Mouse (Mus musculus) forebrain, embryonic 10.5 days (tissue): ENCODE results near the gene Fam167b. TPM values are rescaled to one million over a fixed set of nuclear protein-coding genes. Genes with fewer than 3 reads are reported as not detected.

ENCODE experiments used
- DNase-seq: peaks from one replicate; pipeline ENCODE4 v3.0.0-alpha.2; 2017; ENCODE audit warnings: low spot score; ENCODE audit errors: extremely low spot score
- H3K27ac ChIP-seq: fragments of 300-500 bp; sonication (generic); 2 replicates; pipeline ENCODE4 v1.5.1; 2016; ENCODE audit warnings: mild to moderate bottlenecking
- H3K27me3 ChIP-seq: fragments of 300-500 bp; sonication (generic); 2 replicates; pipeline ENCODE4 v1.6.1; 2016; ENCODE audit warnings: mild to moderate bottlenecking; ENCODE audit not compliant: poor library complexity, severe bottlenecking
- H3K36me3 ChIP-seq: fragments of 300-500 bp; sonication (generic); replicated peaks from 2 replicates; pipeline ENCODE4 v1.6.1; 2016; ENCODE audit warnings: mild to moderate bottlenecking, moderate library complexity
- H3K4me1 ChIP-seq: fragments of 300-500 bp; sonication (generic); 2 replicates; pipeline ENCODE4 v1.6.1; 2016
- H3K4me3 ChIP-seq: fragments of 300-500 bp; sonication (generic); 2 replicates; pipeline ENCODE4 v1.5.1; 2016; ENCODE audit warnings: mild to moderate bottlenecking, moderate library complexity
- H3K9me3 ChIP-seq: fragments of 300-500 bp; sonication (generic); 2 replicates; pipeline ENCODE4 v1.6.1; 2016; ENCODE audit warnings: mild to moderate bottlenecking, moderate library complexity
- WGBS: fragments of 180-500 bp; shearing (Covaris S2); methylation state at CpG from one replicate; pipeline ENCODE4 v1.1.7; 2016; 5-methylcytosine and 5-hydroxymethylcytosine counted together
- polyA plus RNA-seq: library from polyadenylated mRNA; unstranded; fragments of >200 nt; fragmentation: Nextera tagmentation; extraction: Ambion mirVana; gene quantifications from 2 replicates; pipeline ENCODE4 v1.2.1, GENCODE M21; 2016

Fam167b gene
- polyA plus RNA-seq, result 1.2 TPM in 2 replicates

DNA sequence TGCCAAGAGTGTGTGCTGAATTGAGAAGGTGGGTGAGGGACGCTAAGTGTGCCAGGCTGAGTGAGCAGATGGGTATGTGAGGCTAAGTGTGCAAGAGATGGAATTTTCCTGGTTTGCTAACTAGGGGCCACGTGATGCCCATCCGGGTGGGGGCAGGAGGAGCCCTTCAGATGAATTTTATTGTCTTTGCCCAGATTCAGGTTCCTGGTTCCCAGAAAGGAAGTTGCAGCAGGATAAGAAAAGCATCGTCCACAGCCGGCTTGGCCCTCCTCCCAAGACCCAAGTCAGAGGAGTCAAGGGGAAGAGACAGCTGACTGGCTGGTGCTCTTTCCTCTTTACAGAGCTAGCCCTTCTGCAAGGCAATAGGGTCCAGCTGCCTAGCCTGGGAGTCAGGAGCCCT lies at the start of gene Fam167b:
TSS of gene Fam167b (minus strand) at position 84 of the 400 bp plus-strand sequence.
- Histone ChIP-seq H3K27me3 (peaks cover 5% of the 10 kb centered on the region; the same call in 1 of the 2 replicates), H3K27ac (no peak within 1 kb of the TSS), H3K36me3 (no peaks in the 10 kb centered on the region), H3K9me3 (no peaks in the 10 kb centered on the region), H3K4me3 (no peak within 1 kb of the TSS), H3K4me1 (peaks cover 10% of the 10 kb centered on the region)
- no peak for DNase-seq
- WGBS, result 83% methylated on average over 5 of the region's 5 CpGs

DNA sequence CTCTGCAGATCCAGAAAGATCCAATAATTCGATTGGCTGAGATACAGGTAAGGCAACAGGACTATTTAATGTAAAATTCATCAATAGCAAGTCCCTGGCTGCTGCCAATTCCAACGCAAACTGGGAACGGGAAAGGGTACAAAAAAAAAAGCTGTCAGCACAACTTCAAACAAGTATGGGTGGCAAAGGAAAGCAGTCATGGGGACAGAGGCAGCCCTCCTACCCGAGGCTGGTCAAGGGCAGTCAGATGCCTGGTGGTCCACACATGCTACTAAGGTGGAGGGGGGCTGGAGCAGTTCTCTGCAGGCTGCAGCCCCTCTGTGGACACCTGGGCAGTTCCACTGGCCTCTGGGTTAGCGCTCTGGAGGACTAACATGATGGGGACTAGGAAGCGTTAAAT lies 47.7 kb upstream of the Fam167b start:
- peaks cover 56% of the 10 kb centered on the region for H3K36me3 ChIP-seq
- 79% methylated on average over 6 of the region's 6 CpGs for WGBS

DNA sequence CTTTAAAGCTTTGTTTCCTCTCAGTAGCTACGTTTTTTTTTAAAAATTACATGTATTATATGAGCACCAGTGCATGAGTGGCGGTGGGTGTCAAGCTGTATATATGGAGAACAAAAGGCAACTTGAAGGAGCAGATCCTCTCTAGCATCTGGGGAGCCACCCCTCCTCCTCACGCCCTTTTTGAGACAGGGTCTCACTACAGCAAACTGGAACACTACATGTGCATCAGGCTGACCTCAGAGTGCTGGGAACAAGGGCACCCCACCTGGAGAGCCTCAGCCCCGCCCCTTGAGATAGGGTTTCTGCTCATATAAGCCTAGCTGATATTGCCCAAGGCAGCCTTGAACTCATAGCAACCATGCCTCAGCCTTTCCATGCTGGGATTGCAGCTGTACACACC lies 47.1 kb upstream of the Fam167b start:
- Histone ChIP-seq H3K4me3 (peak overlapping the region; percentile 69), H3K4me1 (peaks cover 44% of the 10 kb centered on the region), H3K27ac (peak overlapping the region; percentile 89; the same call in 1 of the 2 replicates), H3K9me3 (no peaks in the 10 kb centered on the region), H3K27me3 (no peaks in the 10 kb centered on the region), H3K36me3 (peaks cover 51% of the 10 kb centered on the region)
- 38% methylated on average over 4 of the region's 4 CpGs for WGBS
- DNase-seq, result no peak

More for the DNA sequence above, 47.7 kb upstream of the Fam167b start:
- Histone ChIP-seq H3K27ac (no peak overlapping the region), H3K4me3 (no peak overlapping the region), H3K4me1 (peaks cover 44% of the 10 kb centered on the region), H3K9me3 (no peaks in the 10 kb centered on the region), H3K27me3 (no peaks in the 10 kb centered on the region)
- no peak for DNase-seq

DNA sequence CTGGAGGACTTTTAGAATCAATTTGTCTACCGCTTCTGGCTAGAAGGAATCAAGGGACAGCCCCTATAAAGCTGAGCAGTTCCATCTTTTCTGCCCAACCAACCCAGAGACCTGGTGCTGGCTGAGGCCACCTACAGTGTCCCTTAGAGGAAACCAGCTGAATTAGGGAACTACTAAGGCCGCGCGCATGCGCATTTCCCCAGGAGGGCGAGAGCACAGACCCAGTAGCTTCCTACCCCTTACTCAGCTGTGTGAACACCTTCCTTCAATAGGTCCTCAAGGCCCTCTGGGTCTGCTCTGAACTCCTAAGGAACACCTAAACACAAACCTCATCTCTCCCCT lies 46.7 kb upstream of the Fam167b start:
- WGBS, result 1% methylated on average over 6 of the region's 6 CpGs
- no peaks in the 10 kb centered on the region for H3K9me3 ChIP-seq
- H3K4me1 ChIP-seq, result peaks cover 44% of the 10 kb centered on the region
- H3K27me3 ChIP-seq, result no peaks in the 10 kb centered on the region
- DNase-seq, result peak; percentile 67
- peaks cover 46% of the 10 kb centered on the region for H3K36me3 ChIP-seq
- peak overlapping the region; percentile 69 for H3K4me3 ChIP-seq
- peak overlapping the region; percentile 89 for H3K27ac ChIP-seq

DNA sequence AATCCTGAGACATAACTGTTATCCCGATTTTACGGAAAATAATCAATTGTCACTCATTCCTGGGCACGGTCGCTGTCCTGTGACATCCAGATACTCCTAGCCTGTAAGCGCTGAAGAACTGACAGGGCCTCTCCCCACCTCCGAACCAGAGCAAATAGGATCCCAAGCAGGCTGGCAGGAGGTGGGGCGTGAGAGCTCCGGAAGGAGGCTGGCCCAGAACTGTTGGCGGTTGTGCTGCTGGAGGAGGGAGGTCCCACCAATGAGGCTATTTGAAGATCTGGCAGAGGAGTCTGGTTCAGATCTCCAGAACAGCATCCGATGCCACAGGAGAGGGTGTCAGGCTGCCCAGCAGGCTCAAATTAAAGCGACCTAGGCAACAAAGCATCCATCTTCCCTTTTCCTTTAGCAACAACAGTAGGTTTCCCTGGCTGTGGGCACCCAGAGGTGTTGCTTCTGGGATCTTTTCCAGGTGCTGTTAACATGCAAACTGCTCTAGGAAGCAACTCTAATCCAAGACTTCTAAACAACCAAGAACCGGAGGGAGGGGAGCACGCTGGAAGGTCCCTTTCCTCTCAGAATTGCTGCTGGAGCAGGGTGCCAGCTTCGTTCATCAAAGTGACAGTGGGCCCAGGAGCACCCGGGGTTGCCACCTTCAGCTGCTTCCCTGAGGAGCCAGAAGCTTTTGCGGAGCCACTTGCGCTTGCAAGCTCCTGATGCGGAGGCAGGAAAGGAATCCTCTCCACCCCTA lies 46.1 kb upstream of the Fam167b start:
- H3K27ac ChIP-seq, result peak overlapping the region; percentile 89
- DNase-seq, result peak; percentile 76
- no peaks in the 10 kb centered on the region for H3K9me3 ChIP-seq
- peaks cover 44% of the 10 kb centered on the region for H3K4me1 ChIP-seq
- 2% methylated on average over 18 of the region's 18 CpGs for WGBS
- H3K27me3 ChIP-seq, result no peaks in the 10 kb centered on the region
- H3K4me3 ChIP-seq, result peak overlapping the region; percentile 69
- H3K36me3 ChIP-seq, result peaks cover 41% of the 10 kb centered on the region

DNA sequence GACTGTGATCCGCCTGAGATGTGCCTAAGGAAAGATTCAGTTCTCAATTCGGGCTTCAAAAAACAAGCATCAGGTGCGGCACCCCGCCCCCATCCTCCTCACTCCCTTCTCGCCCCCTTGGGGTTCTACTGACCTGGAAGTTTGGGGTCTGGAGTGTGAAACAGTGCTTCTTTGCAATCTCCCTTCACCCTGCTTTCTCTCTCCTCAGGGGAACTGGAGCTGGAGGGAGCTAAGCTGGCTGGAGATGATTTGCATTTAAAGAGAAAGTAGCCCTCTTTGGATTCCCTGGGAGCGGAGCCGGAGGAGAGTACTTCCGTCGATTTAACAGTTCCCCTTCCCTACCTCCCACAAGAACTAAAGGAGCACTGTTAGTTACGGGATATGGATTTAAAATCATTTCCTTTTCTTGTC lies 45.3 kb upstream of the Fam167b start, which contains the start of gene Ccdc28b:
TSS of gene Ccdc28b (minus strand) at position 267 of the 411 bp plus-strand sequence.
- DNase-seq, result peak; percentile 55
- H3K27ac ChIP-seq, result peak within 1 kb of the TSS; percentile 89
- under 1% methylated on average over 10 of the region's 10 CpGs for WGBS
- peaks cover 50% of the 10 kb centered on the region for H3K4me1 ChIP-seq
- peak within 1 kb of the TSS; percentile 69 for H3K4me3 ChIP-seq
- H3K9me3 ChIP-seq, result no peaks in the 10 kb centered on the region
- peaks cover 33% of the 10 kb centered on the region for H3K36me3 ChIP-seq
- H3K27me3 ChIP-seq, result no peaks in the 10 kb centered on the region

DNA sequence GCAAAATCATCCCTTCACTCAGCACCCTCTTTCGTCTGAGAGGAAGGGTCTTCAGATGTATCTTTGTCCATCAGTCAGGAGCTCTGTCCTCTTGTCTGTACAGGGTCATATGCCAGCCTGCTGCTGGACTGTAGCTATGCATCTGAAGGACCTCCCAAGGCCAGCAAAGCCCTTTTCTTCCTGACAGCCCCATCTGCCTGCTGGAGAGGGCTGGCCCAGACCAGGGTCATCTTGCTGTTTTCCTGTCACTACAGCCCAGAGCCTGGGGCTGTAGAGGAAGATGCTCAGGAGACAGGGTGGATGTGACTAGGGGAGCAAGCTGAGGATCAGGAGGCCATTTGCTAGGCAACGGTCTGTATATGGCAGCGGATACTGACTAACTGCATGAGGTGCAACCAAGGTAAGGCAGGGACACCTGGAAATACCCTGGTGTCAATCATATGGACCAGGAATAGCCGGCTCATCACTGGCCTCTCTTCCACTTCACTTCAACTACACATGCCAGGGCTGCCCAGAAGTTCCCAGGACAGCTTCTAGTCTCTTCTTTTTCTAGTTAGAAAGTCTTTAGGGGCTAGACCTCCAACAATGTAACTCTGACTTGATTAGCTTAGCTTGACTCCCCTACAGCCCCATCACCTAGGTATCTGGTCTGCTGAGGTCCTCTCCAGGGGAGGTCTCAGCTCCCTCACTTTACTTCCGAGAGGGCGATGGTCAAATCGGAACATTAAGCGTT lies 44.6 kb upstream of the Fam167b start:
- Histone ChIP-seq H3K4me1 (peaks cover 57% of the 10 kb centered on the region), H3K4me3 (peak overlapping the region; percentile 69), H3K27ac (peak overlapping the region; percentile 89), H3K36me3 (peaks cover 26% of the 10 kb centered on the region), H3K9me3 (no peaks in the 10 kb centered on the region), H3K27me3 (no peaks in the 10 kb centered on the region)
- DNase-seq, result no peak
- WGBS, result 23% methylated on average over 8 of the region's 8 CpGs

DNA sequence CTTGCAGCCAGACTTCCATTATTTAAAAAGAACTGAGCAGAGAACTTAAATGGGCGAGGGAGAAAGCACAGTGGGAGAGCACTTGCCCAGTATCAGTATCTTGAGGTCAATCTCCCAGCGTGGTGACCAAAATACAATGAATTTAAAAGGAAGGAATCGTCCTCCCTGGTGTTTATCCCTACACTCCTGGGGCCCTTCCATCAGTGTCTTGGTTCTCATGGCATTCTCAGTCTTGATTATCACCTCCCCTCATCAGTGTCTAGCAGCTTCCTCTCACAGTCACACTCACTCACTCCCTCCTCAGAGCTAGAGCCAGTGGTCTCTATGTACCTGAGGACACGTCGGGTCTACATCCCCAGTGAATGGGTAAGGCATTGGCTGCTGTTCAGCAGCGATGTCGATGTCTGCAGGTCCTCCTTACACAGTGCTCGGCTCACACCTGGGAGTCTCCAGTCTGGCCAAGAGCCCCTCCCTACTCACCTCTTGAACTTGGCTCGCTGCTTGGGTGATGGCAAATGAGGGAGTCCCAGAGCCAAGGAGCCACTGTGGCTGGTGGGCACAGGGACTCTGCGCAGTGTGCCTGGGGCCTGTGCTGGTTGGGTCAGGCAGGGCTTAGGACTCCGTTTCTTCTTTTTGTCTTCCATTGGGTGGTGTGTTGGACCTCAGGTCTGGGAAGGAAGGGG lies 43.9 kb upstream of the Fam167b start:
- Histone ChIP-seq H3K9me3 (no peaks in the 10 kb centered on the region), H3K27ac (peak overlapping the region; percentile 89; the same call in 1 of the 2 replicates), H3K27me3 (no peaks in the 10 kb centered on the region), H3K4me3 (peak overlapping the region; percentile 69), H3K4me1 (peaks cover 61% of the 10 kb centered on the region), H3K36me3 (peaks cover 23% of the 10 kb centered on the region)
- no peak for DNase-seq
- WGBS, result 77% methylated on average over 11 of the region's 11 CpGs

DNA sequence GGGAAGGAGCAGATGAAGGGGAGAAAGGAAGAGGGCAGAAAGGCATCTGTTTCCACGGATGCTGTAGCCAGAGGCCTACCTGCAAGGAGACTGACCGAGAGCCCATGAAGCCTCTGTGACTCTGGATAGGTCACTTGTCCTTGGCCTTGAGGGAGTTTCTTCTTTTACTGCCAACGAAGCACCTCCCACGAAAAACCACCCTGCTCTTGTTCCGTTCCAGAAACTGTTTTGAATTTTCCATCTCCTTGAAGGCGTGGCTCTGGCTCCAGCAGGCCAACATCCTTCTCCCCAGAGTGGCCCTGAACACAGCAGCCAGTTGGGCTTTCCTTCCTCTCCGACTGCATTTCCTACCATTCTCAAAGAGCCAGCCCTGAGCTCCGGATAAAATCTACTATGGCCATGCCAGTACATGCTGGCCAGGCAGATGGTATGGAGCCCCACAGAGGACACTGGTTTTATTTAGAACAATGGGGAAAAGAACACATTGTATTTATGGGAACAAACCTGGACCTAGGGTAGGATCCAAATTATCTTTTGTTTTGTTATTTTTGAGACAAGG lies 43.0 kb upstream of the Fam167b start:
- no peak overlapping the region for H3K4me3 ChIP-seq
- 82% methylated on average over 8 of the region's 8 CpGs for WGBS
- peaks cover 23% of the 10 kb centered on the region for H3K36me3 ChIP-seq
- no peaks in the 10 kb centered on the region for H3K27me3 ChIP-seq
- no peaks in the 10 kb centered on the region for H3K9me3 ChIP-seq
- H3K4me1 ChIP-seq, result peaks cover 61% of the 10 kb centered on the region
- DNase-seq, result no peak
- H3K27ac ChIP-seq, result no peak overlapping the region

DNA sequence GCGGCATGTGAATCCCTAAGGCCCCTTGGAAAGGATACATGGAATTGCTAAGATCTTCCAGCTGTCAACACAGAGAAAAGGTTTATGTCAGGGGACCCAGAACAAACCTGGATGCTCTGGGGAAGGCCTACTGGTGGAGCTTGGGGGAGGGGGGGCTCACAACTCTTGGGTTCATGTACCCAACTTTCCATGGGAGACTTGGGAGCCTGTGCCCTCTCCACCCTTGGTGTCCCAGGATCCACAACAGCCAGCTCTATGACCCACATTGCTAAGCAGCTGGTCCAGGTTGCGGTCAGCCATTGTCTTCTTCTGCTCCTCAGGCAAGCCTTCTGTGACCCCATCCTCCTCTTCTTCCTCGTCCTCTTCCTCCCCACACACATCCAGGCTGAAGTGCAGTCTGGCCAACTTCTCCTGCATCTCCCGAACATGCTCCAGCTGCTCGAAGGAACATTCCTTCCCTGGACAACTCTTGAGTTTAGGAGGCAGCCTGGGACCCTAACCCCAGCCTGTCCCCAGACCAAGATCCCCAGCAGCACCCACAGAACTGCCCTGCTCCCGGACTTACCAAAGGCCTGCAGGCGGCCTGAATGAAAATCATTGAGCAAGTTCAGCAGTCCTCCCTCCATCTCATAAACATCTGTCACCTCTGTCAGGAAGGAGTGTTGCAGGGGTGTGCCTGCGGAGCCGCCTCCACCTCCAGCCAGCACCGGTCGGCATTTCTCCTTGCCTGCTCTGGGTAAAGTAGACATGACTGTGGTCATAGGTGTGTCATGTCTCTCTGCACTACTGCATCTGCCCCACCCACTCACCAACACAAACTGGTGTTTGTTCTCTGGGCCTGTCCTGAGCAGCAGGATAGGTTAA lies 42.3 kb upstream of the Fam167b start:
- Histone ChIP-seq H3K4me3 (no peak overlapping the region), H3K27ac (no peak overlapping the region), H3K36me3 (peaks cover 23% of the 10 kb centered on the region), H3K4me1 (peaks cover 56% of the 10 kb centered on the region), H3K27me3 (no peaks in the 10 kb centered on the region), H3K9me3 (no peaks in the 10 kb centered on the region)
- 88% methylated on average over 11 of the region's 11 CpGs for WGBS
- DNase-seq, result no peak

DNA sequence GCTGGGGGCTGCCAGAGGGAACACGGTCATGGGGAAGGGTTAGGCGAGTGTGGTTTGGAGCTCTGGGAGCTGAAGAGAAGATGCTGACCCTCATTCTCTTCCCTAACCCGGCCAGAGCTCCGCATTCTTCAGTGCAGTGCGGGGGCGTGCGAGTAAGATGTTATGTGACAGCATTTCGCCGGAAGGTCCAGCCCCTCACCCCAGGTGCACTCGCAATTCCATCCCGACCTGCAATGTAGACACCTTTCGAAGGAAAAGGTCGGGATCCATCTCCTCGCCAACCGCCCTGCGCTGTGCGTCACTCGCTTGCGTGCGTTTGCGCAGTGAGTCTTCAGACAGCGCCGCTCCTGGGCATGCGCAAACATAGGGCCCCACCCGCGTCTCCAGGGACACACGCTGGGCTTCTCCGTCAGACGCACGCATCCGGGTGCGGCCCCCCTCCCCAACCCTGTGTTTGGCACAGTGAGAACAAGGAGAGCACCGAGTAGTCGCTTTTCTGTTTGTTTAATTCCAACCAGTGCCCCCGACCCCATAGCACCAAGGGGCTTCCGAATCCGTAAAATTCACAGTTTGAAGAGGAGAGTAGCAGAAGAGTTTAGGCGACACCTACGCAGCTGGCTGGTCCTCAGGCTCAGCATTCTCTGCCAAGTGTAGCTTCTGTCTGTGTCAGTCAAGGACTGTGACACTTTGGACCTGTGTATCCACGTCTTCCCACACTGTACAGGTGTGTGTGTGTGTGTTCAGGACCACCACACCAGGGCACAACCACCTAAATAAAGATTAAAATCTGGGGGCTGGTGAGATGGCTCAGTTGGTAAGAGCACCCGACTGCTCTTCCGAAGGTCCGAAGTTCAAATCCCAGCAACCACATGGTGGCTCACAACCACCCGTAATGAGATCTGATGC lies 40.7 kb upstream of the Fam167b start, which contains the start of gene Iqcc:
TSS of gene Iqcc (minus strand) at position 314 of the 906 bp plus-strand sequence.
- Histone ChIP-seq H3K36me3 (peaks cover 23% of the 10 kb centered on the region), H3K27me3 (no peaks in the 10 kb centered on the region), H3K4me1 (peaks cover 40% of the 10 kb centered on the region), H3K4me3 (peak within 1 kb of the TSS; percentile 78), H3K9me3 (no peaks in the 10 kb centered on the region), H3K27ac (peak within 1 kb of the TSS; percentile 93)
- WGBS, result 6% methylated on average over 44 of the region's 44 CpGs
- peak; percentile 90 for DNase-seq
